Mouse (Mus musculus) kidney, embryonic 16.5 days (tissue): ENCODE results near the gene Ltbr. TPM values are rescaled to one million over a fixed set of nuclear protein-coding genes. Genes with fewer than 3 reads are reported as not detected.
"Not testable (repeated sequence)": the region's sequence is repeated elsewhere in the genome, so short reads cannot be mapped to it uniquely, and the experiment has no call there.

Source experiments
- ATAC-seq: fragments of 200-750 bp; cut with Nextera tagmentation; 2 replicates; pipeline ENCODE4 v1.8.0; 2017; ENCODE audit warnings: moderate TSS enrichment; ENCODE audit not compliant: low FRiP score, low TSS enrichment
- H3K27ac ChIP-seq: fragments of 300-500 bp; sonication (generic); 2 replicates; pipeline ENCODE4 v1.5.1; 2014; ENCODE audit warnings: low read length
- H3K27me3 ChIP-seq: fragments of 300-500 bp; sonication (generic); 2 replicates; pipeline ENCODE4 v1.6.1; 2014; ENCODE audit warnings: low read length, control low read depth, mixed read lengths; ENCODE audit not compliant: insufficient read depth
- H3K36me3 ChIP-seq: fragments of 300-500 bp; sonication (generic); 2 replicates; pipeline ENCODE4 v1.6.1; 2014; ENCODE audit warnings: low read length, control low read depth, mixed read lengths; ENCODE audit not compliant: insufficient read depth
- H3K4me1 ChIP-seq: fragments of 300-500 bp; sonication (generic); 2 replicates; pipeline ENCODE4 v1.6.1; 2014; ENCODE audit warnings: low read length, control low read depth, mixed read lengths; ENCODE audit not compliant: insufficient read depth
- H3K4me2 ChIP-seq: fragments of 300-500 bp; sonication (generic); replicated peaks from 2 replicates; pipeline ENCODE4 v1.6.1; 2014; ENCODE audit warnings: low read depth, low read length
- H3K4me3 ChIP-seq: fragments of 300-500 bp; sonication (generic); 2 replicates; pipeline ENCODE4 v1.5.1; 2014; ENCODE audit warnings: mild to moderate bottlenecking, low read length
- H3K9ac ChIP-seq: fragments of 300-500 bp; sonication (generic); replicated peaks from 2 replicates; pipeline ENCODE4 v1.6.1; 2014; ENCODE audit warnings: low read length
- H3K9me3 ChIP-seq: fragments of 300-500 bp; sonication (generic); 2 replicates; pipeline ENCODE4 v1.6.1; 2016; ENCODE audit warnings: low read length, control low read depth
- WGBS: fragments of 180-500 bp; shearing (Covaris S2); extraction: QIAGEN DNeasy Blood & Tissue Kit; methylation state at CpG from one replicate; pipeline ENCODE4 v1.1.7; 2014; 5-methylcytosine and 5-hydroxymethylcytosine counted together
- polyA plus RNA-seq: library from polyadenylated mRNA; unstranded; fragments of >200 nt; fragmentation: Nextera tagmentation; extraction: Ambion mirVana; gene quantifications from 2 replicates; pipeline ENCODE4 v1.2.1, GENCODE M21; 2015

The Ltbr gene
- polyA plus RNA-seq, 1 experiment from 2014 or later: 73.7 TPM

- WGBS: 78% methylated on average over 6 of the region's 6 CpGs
- not testable (repeated sequence) for H3K4me2 ChIP-seq, H3K27me3 ChIP-seq, H3K9ac ChIP-seq, H3K4me1 ChIP-seq, H3K9me3 ChIP-seq, H3K4me3 ChIP-seq, ATAC-seq, H3K27ac ChIP-seq, H3K36me3 ChIP-seq
These were observed 47.1 kb downstream of the Ltbr start for GRCm38 (mm10) chr6:125266600-125266999.

- Histone ChIP-seq H3K4me1 (no peaks in the 10 kb centered on the region), H3K9me3 (no peaks in the 10 kb centered on the region), H3K9ac (no peak overlapping the region), H3K27me3 (no peaks in the 10 kb centered on the region; the same call in 1 of the 2 replicates), H3K36me3 (no peaks in the 10 kb centered on the region), H3K4me3 (no peak overlapping the region), H3K27ac (no peak overlapping the region), H3K4me2 (no peak overlapping the region)
- ATAC-seq: no peak
- WGBS: 67% methylated on average over 13 of the region's 13 CpGs
These were observed 47.6 kb downstream of the Ltbr start for GRCm38 (mm10) chr6:125266091-125266490.

- no peaks in the 10 kb centered on the region for H3K9me3 ChIP-seq
- ATAC-seq: no peak
- no peak overlapping the region for H3K27ac ChIP-seq
- WGBS: 39% methylated on average over 10 of the region's 10 CpGs
- H3K27me3 ChIP-seq: no peaks in the 10 kb centered on the region; the same call in 1 of the 2 replicates
- H3K4me2 ChIP-seq: no peak overlapping the region
- H3K4me1 ChIP-seq: no peaks in the 10 kb centered on the region
- no peaks in the 10 kb centered on the region for H3K36me3 ChIP-seq
- no peak overlapping the region for H3K4me3 ChIP-seq
- H3K9ac ChIP-seq: no peak overlapping the region
These were observed 48.4 kb downstream of the Ltbr start for GRCm38 (mm10) chr6:125265239-125265638.

GRCm38 (mm10) chr6:125264219-125264618, 49.5 kb downstream of the Ltbr start:
- no peak overlapping the region for H3K27ac ChIP-seq
- H3K27me3 ChIP-seq: no peaks in the 10 kb centered on the region
- H3K9ac ChIP-seq: no peak overlapping the region
- H3K9me3 ChIP-seq: no peaks in the 10 kb centered on the region
- no peaks in the 10 kb centered on the region for H3K4me1 ChIP-seq
- WGBS: 79% methylated on average over 9 of the region's 9 CpGs
- no peak for ATAC-seq
- no peaks in the 10 kb centered on the region for H3K36me3 ChIP-seq
- no peak overlapping the region for H3K4me3 ChIP-seq
- no peak overlapping the region for H3K4me2 ChIP-seq

GRCm38 (mm10) chr6:125260006-125260555, 53.6 kb downstream of the Ltbr start:
- WGBS: 85% methylated on average over 10 of the region's 10 CpGs
- H3K4me1 ChIP-seq: no peaks in the 10 kb centered on the region
- no peaks in the 10 kb centered on the region for H3K27me3 ChIP-seq
- no peaks in the 10 kb centered on the region for H3K36me3 ChIP-seq
- no peak overlapping the region for H3K9ac ChIP-seq
- H3K27ac ChIP-seq: no peak overlapping the region
- ATAC-seq: no peak
- H3K4me2 ChIP-seq: no peak overlapping the region
- no peaks in the 10 kb centered on the region for H3K9me3 ChIP-seq
- no peak overlapping the region for H3K4me3 ChIP-seq

Other genes with a start within 250 kb of the Ltbr start
- gene Lpar5, start 246.0 kb downstream of the Ltbr start, polyA plus RNA-seq: 0.30 and 0.60 TPM in 2 replicates
- gene Chd4, start 217.9 kb downstream of the Ltbr start, polyA plus RNA-seq: 72.0 and 80.4 TPM in 2 replicates
- gene Nop2, start 182.0 kb downstream of the Ltbr start, polyA plus RNA-seq: 68.6 and 69.3 TPM in 2 replicates
- gene Iffo1, start 168.6 kb downstream of the Ltbr start, polyA plus RNA-seq: 7.9 and 8.7 TPM in 2 replicates
- gene Gapdh, start 147.4 kb downstream of the Ltbr start, polyA plus RNA-seq: 2,036 and 2,102 TPM in 2 replicates
- 151 and 163 TPM in 2 replicates for gene Ncapd2, start 122.2 kb downstream of the Ltbr start, polyA plus RNA-seq
- gene Mrpl51, start 122.1 kb downstream of the Ltbr start, polyA plus RNA-seq: 213 and 228 TPM in 2 replicates
- gene Vamp1, start 98.3 kb downstream of the Ltbr start, polyA plus RNA-seq: 7.5 and 7.7 TPM in 2 replicates
- gene Tapbpl, start 82.0 kb downstream of the Ltbr start, polyA plus RNA-seq: 7.4 and 8.2 TPM in 2 replicates
- 2.1 and 2.5 TPM in 2 replicates for gene Cd27, start 76.9 kb downstream of the Ltbr start, polyA plus RNA-seq
- 0.19 and 0.65 TPM in 2 replicates for gene Tuba3a, start 27.8 kb downstream of the Ltbr start, polyA plus RNA-seq
- 7.5 and 7.7 TPM in 2 replicates for gene Scnn1a, start 6.8 kb upstream of the Ltbr start, polyA plus RNA-seq
- 91.0 and 93.2 TPM in 2 replicates for gene Tnfrsf1a, start 35.5 kb upstream of the Ltbr start, polyA plus RNA-seq
- 4.9 and 6.0 TPM in 2 replicates for gene Plekhg6, start 66.9 kb upstream of the Ltbr start, polyA plus RNA-seq
- 158 and 178 TPM in 2 replicates for gene Cd9, start 180.9 kb upstream of the Ltbr start, polyA plus RNA-seq
- 3.9 and 5.4 TPM in 2 replicates for gene Vwf, start 232.9 kb upstream of the Ltbr start, polyA plus RNA-seq